8 mouse cellular contexts compared by ENCODE assay signal in the genomic region with DNA sequence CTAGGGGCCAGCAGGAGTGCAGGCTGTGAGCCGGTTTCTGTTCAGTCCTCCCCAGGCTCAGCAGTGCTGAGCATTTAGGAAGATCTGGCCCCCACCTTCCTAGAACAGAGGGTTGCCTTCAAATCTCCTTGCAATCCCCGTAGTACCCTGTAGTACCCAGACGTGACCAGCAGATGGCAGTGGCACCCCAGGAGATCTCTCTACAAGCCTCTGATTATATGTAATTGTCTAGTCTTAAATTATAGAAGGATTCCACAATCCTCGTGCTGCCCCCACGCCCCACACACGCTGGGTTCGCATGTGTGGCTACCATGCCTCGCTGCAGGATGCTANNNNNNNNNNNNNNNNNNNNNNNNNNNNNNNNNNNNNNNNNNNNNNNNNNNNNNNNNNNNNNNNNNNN. TPM values are rescaled to one million over a fixed set of nuclear protein-coding genes. Genes with fewer than 3 reads are reported as not detected.
DNase-seq lines count a peak whose midpoint lies in the region; TF ChIP-seq lines count a peak whose summit lies in the region.
"Had no signal": no experiment of that assay in that cellular context is flagged by ENCODE, and none has a peak within 500 bp of the region (broad histone marks: within the 10 kb centered on the region; RNA-seq: fewer than 3 reads in every experiment).

No protein-coding gene starts in this region.

- peak; percentile 87 for TF ChIP-seq CTCF in E14TG2a.4 (conservative IDR thresholded peaks at IDR 0.05; ENCODE audit: low read length)

- H3K4me3 ChIP-seq in E14TG2a.4 (replicated peaks; ENCODE audit: low read length), result no peak overlapping the region
- H3K4me3 ChIP-seq in midbrain, embryonic 10.5 days, result no peak overlapping the region
- H3K4me3 ChIP-seq: limb, embryonic 12.5 days had no signal

- H3K27me3 ChIP-seq in E14TG2a.4 (ENCODE audit: insufficient read depth, low read length), result peaks cover 40% of the 10 kb centered on the region
- H3K27me3 ChIP-seq in midbrain, embryonic 10.5 days (ENCODE audit: low read depth, poor library complexity, severe bottlenecking), result peaks cover 66% of the 10 kb centered on the region

- no peaks in the 10 kb centered on the region for H3K9me3 ChIP-seq in E14TG2a.4 (ENCODE audit: low read length)
- H3K9me3 ChIP-seq in midbrain, embryonic 10.5 days (replicated peaks), result no peaks in the 10 kb centered on the region
- H3K9me3 ChIP-seq: limb, embryonic 12.5 days had no signal

- H3K36me3 ChIP-seq in E14TG2a.4 (ENCODE audit: insufficient read depth, low read length), result no peaks in the 10 kb centered on the region
- H3K36me3 ChIP-seq in midbrain, embryonic 10.5 days, result no peaks in the 10 kb centered on the region
- H3K36me3 ChIP-seq: limb, embryonic 12.5 days had no signal

- H3K27ac ChIP-seq in midbrain, embryonic 10.5 days (replicated peaks), result peak overlapping the region; percentile 74; the same call in 1 of the 2 replicates
- H3K27ac ChIP-seq: limb, embryonic 12.5 days had no signal

- WGBS in midbrain, embryonic 10.5 days, result 2% methylated on average over 8 of the region's 8 CpGs

- peaks cover 4% of the 10 kb centered on the region; the same call in 1 of the 2 replicates for H3K4me1 ChIP-seq in E14TG2a.4 (replicated peaks; ENCODE audit: low read depth, low read length)
- peaks cover 54% of the 10 kb centered on the region for H3K4me1 ChIP-seq in midbrain, embryonic 10.5 days

- peak; percentile 70 for DNase-seq in adrenal gland, adult 2 months
- DNase-seq in embryo, embryonic 10.5 days (ENCODE audit: low spot score), result peak; percentile 82
- DNase-seq in gastrocnemius, postnatal 4 days (ENCODE audit: low spot score in 2 of 2), result peak; percentile 44 to 61
- DNase-seq in layer of hippocampus, postnatal 25 days (ENCODE audit: extremely low spot score in 1 of 2, low spot score in 1 of 2), result peak; percentile 82 to 94
- DNase-seq in midbrain, embryonic 10.5 days (ENCODE audit: low spot score), result peak; percentile 84
- peak; percentile 73 for DNase-seq in right cerebral cortex, postnatal 25 days

RNA-seq across cellular contexts. Expression of gene Gm6588, which starts 16.2 kb away (rescaled TPM):
- total RNA-seq in adrenal gland, adult 2 months (2021), result not detected
- polyA plus RNA-seq in adrenal gland, adult 2 months (2012; rRNA removed), result not detected in 2 replicates
- total RNA-seq in gastrocnemius, postnatal 4 days (2021), result not detected
- total RNA-seq in layer of hippocampus, postnatal 25 days (2021), result not detected
- 0.06 and 0.12 TPM in 2 replicates for polyA plus RNA-seq in midbrain, embryonic 10.5 days (2016; fragmentation: Nextera tagmentation; extraction: Ambion mirVana)
- polyA plus RNA-seq: limb, embryonic 12.5 days had no signal

RNA-seq across cellular contexts. Expression of gene Asphd2, which starts 38.3 kb away (rescaled TPM):
- 1 to 10 TPM; 2.1 to 6.5 TPM for total RNA-seq in adrenal gland, adult 2 months (2021)
- 2.1 and 5.1 TPM in 2 replicates for polyA plus RNA-seq in adrenal gland, adult 2 months (2012; rRNA removed)
- total RNA-seq in gastrocnemius, postnatal 4 days (2021), result 1 to 10 TPM; 1.5 to 2.1 TPM
- 100 to 1,000 TPM; 211 to 216 TPM for total RNA-seq in layer of hippocampus, postnatal 25 days (2021)
- 17.7 and 22.0 TPM in 2 replicates for polyA plus RNA-seq in midbrain, embryonic 10.5 days (2016; fragmentation: Nextera tagmentation; extraction: Ambion mirVana)

Comparison
In these comparisons a context has a peak if more than half of its experiments do, and no peak if none do; other contexts are left out.
1. RNA of gene Asphd2, which starts 38.3 kb away (total RNA-seq): 211 to 216 TPM in layer of hippocampus, postnatal 25 days; 2.1 to 6.5 TPM in adrenal gland, adult 2 months and 1.5 to 2.1 TPM in gastrocnemius, postnatal 4 days; every median in the first group is over 10 times any median in the second.
2. Peak in every context shown above with its lines, with median percentiles within 50 percentile points of each other: DNase-seq.